Mouse (Mus musculus) mouse embryonic stem cell (cell line): ENCODE measurements around the gene Hmgb3.

Experiments
- in situ Hi-C, 2 experiments: fragments of 300-500 bp; cut with MboI; formaldehyde crosslinking; loops; 1 replicate in 1 of 2; 3 replicates in 1 of 2; pipeline ENCODE4 v1.14.3; 2019 to 2020; ENCODE audit warnings: low sequenced_read_pairs in 2 of 2, low pct_unique_long_range_greater_than_20kb in 1 of 2, mixed read lengths in 1 of 2; ENCODE audit not compliant: unreplicated experiment in 1 of 2

Hmgb3 gene

GRCm38 (mm10) chrX:71560796-71561195, 5.1 kb downstream of the Hmgb3 start:
- in situ Hi-C loops: no loop called here

DNA sequence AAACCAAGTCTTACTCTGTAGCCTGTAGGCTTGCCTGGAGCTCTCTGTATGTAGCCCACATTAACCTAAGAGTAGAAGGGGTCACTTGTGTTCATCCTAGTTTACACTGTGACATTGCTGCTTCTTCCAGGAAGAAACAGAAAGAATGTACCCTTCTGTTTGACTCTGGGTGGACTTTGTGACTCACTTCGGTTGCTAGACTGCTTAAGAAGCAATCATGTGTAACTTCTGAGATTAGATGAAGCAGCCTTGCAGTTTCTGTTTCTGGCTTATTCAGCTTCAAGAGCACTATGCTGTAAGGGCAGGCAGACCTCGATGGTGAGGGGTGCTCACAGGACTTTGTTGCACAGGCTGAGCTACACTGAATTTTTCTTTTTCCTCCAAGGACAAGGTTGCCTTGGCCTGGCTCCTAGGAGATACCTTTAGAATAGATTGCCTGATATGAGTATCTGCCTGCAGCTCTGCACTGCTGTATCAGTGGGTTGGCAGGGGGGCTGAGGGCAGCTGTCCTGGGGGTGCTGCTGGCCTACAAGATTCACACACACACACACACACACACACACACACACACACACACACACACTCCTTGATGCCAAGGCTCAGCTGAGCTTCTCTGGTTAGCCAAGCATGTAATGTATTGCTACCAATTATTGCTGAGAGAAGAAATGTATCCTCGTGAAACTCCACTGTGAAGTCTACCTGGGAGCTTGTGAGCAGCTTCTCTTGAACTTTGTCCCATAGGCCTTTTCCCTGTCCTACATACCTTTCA, 17.6 kb downstream of the Hmgb3 start:
- in situ Hi-C loops: no loop called here

DNA sequence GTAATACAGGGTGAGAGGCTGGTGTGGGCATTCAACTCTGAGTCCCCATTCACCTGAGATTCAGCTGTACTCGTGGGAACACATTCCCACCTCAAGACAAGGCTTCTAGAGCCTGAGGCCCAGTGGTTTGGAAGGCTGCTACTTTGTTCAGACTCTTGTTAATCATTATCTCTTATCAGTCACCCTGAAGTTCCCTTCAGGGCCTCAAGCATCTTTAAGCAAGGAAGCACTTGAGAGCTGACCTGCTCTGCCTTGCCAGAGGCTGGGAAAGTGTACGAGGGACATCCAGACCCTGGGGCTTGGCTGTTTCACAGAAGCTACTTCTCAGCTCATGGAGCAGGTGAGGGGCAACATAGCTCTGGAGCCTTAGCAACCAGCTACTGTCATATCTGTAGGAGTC, 19.8 kb downstream of the Hmgb3 start:
- in situ Hi-C loops: no loop called here

DNA sequence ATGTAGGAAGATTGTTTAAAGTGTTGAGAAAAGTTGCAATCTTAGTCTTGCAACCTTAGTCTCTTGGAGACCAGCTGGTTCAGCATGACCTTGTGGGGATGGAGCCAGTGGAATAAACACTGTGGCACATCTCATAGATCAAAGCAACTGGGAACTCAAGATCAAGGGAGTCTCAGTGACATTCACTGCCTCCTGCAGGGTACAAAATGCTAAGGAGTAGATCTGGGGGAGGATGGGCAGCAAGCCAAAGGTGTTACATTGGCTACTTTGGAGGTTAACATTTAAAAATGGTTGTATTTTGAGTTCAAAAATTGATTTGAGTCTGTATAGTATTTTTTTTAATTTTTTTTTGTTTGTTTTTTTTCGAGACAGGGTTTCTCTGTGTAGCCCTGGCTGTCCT, 33.5 kb downstream of the Hmgb3 start:
- in situ Hi-C loops: no loop called here

- in situ Hi-C loops: loop anchor here in 1 of 2 experiments (25.0 kb wide), 1 partner anchor 189 kb away; no protein-coding TSS in a partner anchor
These were observed 45.4 kb downstream of the Hmgb3 start for GRCm38 (mm10) chrX:71601052-71601611.
